Mouse (Mus musculus) embryonic facial prominence, embryonic 15.5 days (tissue): ENCODE measurements around the gene Calr. TPM values are rescaled to one million over a fixed set of nuclear protein-coding genes. Genes with fewer than 3 reads are reported as not detected.

ENCODE experiments used
- ATAC-seq: fragments of 200-750 bp; cut with Nextera tagmentation; 2 replicates; pipeline ENCODE4 v1.8.0; 2017; ENCODE audit warnings: low read depth, moderate TSS enrichment; ENCODE audit not compliant: insufficient number of reproducible peaks, low FRiP score, low TSS enrichment
- H3K27ac ChIP-seq: fragments of 300-500 bp; sonication (generic); replicated peaks from 2 replicates; pipeline ENCODE4 v1.5.1; 2015; ENCODE audit warnings: mild to moderate bottlenecking, inconsistent platforms
- H3K27me3 ChIP-seq: fragments of 300-500 bp; sonication (generic); 2 replicates; pipeline ENCODE4 v1.6.1; 2015; ENCODE audit warnings: inconsistent platforms
- H3K36me3 ChIP-seq: fragments of 300-500 bp; sonication (generic); 2 replicates; pipeline ENCODE4 v1.6.1; 2015; ENCODE audit warnings: mild to moderate bottlenecking, inconsistent platforms
- H3K4me1 ChIP-seq: fragments of 300-500 bp; sonication (generic); 2 replicates; pipeline ENCODE4 v1.6.1; 2015; ENCODE audit warnings: inconsistent platforms
- H3K4me2 ChIP-seq: fragments of 300-500 bp; sonication (generic); replicated peaks from 2 replicates; pipeline ENCODE4 v1.6.1; 2015; ENCODE audit warnings: mild to moderate bottlenecking, inconsistent platforms
- H3K4me3 ChIP-seq: fragments of 300-500 bp; sonication (generic); replicated peaks from 2 replicates; pipeline ENCODE4 v1.5.1; 2015; ENCODE audit warnings: mild to moderate bottlenecking, inconsistent platforms
- H3K9ac ChIP-seq: fragments of 300-500 bp; sonication (generic); 2 replicates; pipeline ENCODE4 v1.6.1; 2015; ENCODE audit warnings: inconsistent platforms
- H3K9me3 ChIP-seq: fragments of 300-500 bp; sonication (generic); replicated peaks from 2 replicates; pipeline ENCODE4 v1.6.1; 2016; ENCODE audit warnings: inconsistent platforms
- WGBS: fragments of 180-500 bp; shearing (Covaris S2); methylation state at CpG from one replicate; pipeline ENCODE4 v1.1.7; 2015; 5-methylcytosine and 5-hydroxymethylcytosine counted together
- polyA plus RNA-seq: library from polyadenylated mRNA; unstranded; fragments of >200 nt; fragmentation: Nextera tagmentation; extraction: Ambion mirVana; gene quantifications from 2 replicates; pipeline ENCODE4 v1.2.1, GENCODE M21; 2015

The Calr gene
- polyA plus RNA-seq, 1 experiment from 2014 or later: 975 TPM

DNA sequence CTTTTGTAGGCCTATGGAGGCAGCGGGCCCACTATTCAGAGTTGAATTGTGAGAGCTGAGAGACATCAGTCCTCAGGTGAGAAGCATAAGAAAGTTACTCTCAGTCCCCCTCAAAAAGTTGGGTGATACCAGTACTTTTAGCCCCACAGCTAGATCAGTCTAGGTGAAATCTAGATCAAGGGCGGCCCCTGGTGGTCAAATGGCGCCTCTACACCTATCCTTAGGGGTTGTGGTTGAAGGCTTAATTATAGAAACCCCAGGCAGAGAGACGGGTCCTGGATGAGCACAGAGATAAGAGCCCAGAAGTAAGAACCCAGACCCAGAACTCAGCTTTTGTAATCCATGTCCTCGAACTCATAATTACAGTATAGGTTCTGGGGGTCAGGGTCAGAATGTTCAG is 33.7 kb downstream of the Calr start:
- ATAC-seq: no peak
- Histone ChIP-seq H3K27me3 (peaks cover 28% of the 10 kb centered on the region), H3K4me3 (no peak overlapping the region), H3K4me1 (peaks cover 29% of the 10 kb centered on the region), H3K27ac (no peak overlapping the region), H3K4me2 (no peak overlapping the region), H3K36me3 (no peaks in the 10 kb centered on the region), H3K9ac (no peak overlapping the region), H3K9me3 (no peaks in the 10 kb centered on the region)
- WGBS: 4% methylated on average over 5 of the region's 5 CpGs

DNA sequence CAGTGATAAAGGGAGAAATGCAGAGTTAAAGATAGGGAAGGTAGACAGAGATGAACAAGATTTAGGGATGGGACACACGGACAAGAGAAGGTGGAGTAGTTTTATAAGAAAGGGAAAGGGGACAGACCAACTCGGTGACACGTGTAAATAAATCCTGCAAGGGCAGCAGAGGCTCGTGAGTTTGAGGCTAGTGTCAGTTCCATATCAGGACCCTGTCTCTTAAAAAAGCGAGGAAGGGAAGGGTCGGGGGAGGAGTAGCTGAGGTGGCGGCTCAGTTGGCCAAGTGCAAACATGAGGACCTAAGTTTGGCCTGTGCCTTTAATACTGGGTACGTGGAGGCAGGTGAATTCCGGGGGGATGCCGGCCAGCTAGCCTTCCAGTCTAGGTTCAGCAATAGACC is 35.4 kb downstream of the Calr start:
- ATAC-seq: no peak
- peak overlapping the region; percentile 41 for H3K4me3 ChIP-seq
- 26% methylated on average over 10 of the region's 10 CpGs for WGBS
- H3K4me1 ChIP-seq: peaks cover 29% of the 10 kb centered on the region
- H3K9me3 ChIP-seq: no peaks in the 10 kb centered on the region
- H3K9ac ChIP-seq: no peak overlapping the region
- no peak overlapping the region for H3K27ac ChIP-seq
- H3K36me3 ChIP-seq: no peaks in the 10 kb centered on the region
- peaks cover 28% of the 10 kb centered on the region for H3K27me3 ChIP-seq
- H3K4me2 ChIP-seq: peak overlapping the region; percentile 58

DNA sequence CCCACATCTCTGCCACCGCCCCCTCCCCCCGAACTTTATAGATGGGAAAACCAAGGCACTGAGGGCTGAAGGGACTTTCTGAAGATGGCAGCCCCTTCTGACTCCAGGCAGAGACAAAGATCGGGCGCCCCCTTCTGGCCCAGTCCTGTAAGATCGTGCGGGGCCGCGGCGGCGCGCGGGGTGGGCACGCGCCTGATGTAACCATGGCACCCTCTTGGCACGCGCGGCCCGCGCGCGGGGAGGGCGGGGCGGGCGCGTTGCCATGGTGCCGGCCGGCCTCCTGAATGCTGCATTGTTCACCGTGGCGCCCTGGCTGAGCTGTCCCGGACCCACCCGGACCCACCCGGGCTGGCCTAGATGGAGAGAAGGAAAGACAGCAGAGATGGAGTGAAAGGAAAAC is 35.8 kb downstream of the Calr start:
- WGBS: under 1% methylated on average over 32 of the region's 32 CpGs
- peaks cover 28% of the 10 kb centered on the region for H3K27me3 ChIP-seq

DNA sequence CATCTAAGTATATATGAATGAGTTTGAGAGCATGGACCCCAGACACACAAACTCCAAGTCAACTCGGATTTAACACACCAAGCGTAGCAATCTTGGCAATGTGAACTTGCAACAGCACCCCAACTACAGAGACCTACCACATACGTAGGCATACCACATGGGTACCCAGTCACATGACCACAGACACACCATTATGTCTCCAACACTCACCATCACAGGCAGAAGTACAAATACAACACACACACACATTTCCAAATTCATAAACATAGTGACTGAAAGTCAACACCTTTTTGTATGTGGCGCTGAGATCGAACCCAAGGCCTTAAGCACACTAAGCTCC is 36.8 kb downstream of the Calr start:
- no peaks in the 10 kb centered on the region for H3K36me3 ChIP-seq
- no peak overlapping the region for H3K4me2 ChIP-seq
- no peaks in the 10 kb centered on the region for H3K9me3 ChIP-seq
- no peak overlapping the region for H3K4me3 ChIP-seq
- H3K27ac ChIP-seq: no peak overlapping the region
- no peak overlapping the region for H3K9ac ChIP-seq
- no peak for ATAC-seq
- H3K4me1 ChIP-seq: peaks cover 22% of the 10 kb centered on the region
- H3K27me3 ChIP-seq: peaks cover 30% of the 10 kb centered on the region
- WGBS: 78% methylated on average over 5 of the region's 5 CpGs

More for the DNA sequence above, 35.8 kb downstream of the Calr start:
- peak overlapping the region; percentile 58 for H3K4me2 ChIP-seq
- peak; percentile 79 for ATAC-seq
- peaks cover 27% of the 10 kb centered on the region for H3K4me1 ChIP-seq
- H3K9ac ChIP-seq: no peak overlapping the region
- peak overlapping the region; percentile 41 for H3K4me3 ChIP-seq
- no peaks in the 10 kb centered on the region for H3K9me3 ChIP-seq
- no peaks in the 10 kb centered on the region for H3K36me3 ChIP-seq
- H3K27ac ChIP-seq: no peak overlapping the region; the same call in 1 of the 2 replicates

DNA sequence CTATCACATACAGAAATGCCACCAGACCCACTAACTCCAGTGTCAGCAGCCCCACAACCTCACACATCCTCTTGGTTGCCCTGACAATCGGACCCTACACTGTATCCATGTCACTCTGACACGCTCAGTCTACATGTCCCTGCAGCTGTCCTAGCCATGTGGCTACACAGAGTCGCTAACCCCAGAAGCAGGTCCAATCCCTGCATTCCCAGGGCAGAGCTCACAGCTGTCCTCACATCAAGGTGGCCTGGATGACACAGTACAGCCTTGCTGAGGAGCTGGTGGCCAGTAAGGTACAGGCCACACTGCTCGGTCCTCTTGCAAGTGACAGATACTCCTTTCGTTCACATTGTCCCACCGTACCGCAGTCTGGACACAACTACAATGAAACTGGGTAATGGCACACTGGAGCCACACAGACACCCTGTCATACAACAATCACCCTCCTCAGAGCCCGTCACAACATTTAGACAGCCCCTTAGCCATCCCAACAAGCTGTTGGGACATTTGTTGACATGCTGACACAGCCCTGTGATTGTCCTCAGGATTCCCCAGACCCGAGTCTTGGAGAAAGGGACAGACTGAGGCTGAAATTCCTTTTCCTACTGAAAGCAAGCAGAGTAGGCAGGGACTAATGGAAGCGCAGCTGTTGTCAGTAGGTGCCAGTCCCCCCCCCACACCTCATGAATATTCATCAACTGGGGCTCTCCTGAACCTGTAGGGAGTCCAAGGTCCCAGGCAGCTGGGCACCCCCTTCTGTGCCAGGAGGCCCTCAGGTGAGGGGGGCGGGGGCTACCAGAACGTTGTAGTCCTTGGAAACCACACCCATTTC is 37.4 kb downstream of the Calr start:
- Histone ChIP-seq H3K9me3 (no peaks in the 10 kb centered on the region), H3K4me3 (no peak overlapping the region), H3K9ac (no peak overlapping the region), H3K4me1 (peaks cover 17% of the 10 kb centered on the region), H3K36me3 (no peaks in the 10 kb centered on the region), H3K27ac (no peak overlapping the region), H3K27me3 (peaks cover 30% of the 10 kb centered on the region), H3K4me2 (no peak overlapping the region)
- ATAC-seq: no peak
- 61% methylated on average over 12 of the region's 12 CpGs for WGBS

DNA sequence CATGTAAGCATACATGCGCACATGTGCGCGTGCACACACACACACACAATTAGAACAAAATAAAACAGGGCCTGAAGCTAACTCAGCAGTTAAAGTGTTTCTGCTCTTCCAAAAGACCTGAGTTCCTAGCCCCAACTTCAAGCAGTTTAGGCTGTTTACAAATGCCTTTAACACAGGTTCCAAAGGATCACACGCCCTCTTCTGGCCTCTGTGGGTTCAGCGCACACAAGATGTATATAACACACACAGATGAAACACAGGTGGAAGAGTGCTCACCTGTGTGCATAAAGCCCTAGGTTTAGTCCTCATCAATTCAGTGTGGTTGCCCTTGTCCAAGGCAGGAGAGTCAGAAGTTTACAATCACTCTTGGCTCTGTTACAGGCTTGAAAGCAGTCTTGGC is 40.7 kb downstream of the Calr start:
- Histone ChIP-seq H3K9me3 (no peaks in the 10 kb centered on the region), H3K27ac (no peak overlapping the region), H3K27me3 (peaks cover 17% of the 10 kb centered on the region), H3K4me1 (peaks cover 15% of the 10 kb centered on the region), H3K9ac (no peak overlapping the region), H3K4me2 (no peak overlapping the region), H3K4me3 (no peak overlapping the region), H3K36me3 (no peaks in the 10 kb centered on the region)
- 93% methylated on average over 5 of the region's 5 CpGs for WGBS
- ATAC-seq: no peak

DNA sequence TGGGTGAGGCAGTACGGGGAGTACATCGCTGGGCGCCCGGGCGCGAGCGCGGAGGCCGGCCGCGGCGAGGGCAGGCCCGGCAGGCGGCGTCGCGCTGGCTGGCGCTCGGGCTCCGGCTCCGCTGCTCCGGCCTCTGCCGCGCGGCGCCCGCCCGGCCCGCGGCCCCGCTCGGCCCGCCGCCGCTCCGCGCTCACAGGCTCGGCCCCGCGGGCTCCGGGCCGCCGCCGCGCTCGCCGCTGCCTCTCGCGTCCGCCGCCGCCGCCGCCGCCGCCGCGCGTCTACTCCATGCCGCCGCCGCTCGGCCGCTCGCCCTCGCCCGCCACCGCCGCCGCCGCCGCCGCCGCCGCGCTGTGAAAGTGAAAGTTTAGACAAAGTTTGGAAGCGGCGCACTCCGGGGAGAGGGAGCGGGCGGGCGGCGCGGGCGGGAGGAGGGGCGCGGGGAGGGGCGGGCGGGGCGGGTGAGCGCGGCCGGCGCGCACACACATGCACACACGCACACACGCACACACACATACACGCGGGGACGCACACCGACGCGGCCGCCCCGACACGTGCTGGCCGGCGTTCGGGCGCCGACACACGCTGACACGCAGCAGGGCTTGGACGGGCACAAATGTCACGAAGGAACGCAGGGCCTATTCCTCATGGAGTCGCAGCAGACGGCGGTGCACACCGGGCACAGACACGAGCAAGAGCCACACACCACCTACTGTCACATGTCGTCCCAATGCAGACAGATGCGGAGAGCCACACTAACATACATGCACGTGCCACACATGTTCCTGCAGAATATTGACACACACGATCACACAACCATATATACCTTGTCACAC is 46.5 kb downstream of the Calr start, which contains the start of gene Nfix:
TSS of gene Nfix (minus strand) at position 346 of the 833 bp plus-strand sequence.
- peak within 1 kb of the TSS; percentile 83 for H3K4me3 ChIP-seq
- peak; percentile 32 for ATAC-seq
- H3K4me2 ChIP-seq: peak within 1 kb of the TSS; percentile 73
- H3K4me1 ChIP-seq: peaks cover 53% of the 10 kb centered on the region
- H3K27ac ChIP-seq: peak within 1 kb of the TSS; percentile 94
- peaks cover 20% of the 10 kb centered on the region; the same call in 1 of the 2 replicates for H3K27me3 ChIP-seq
- H3K36me3 ChIP-seq: peaks cover 11% of the 10 kb centered on the region; the same call in 1 of the 2 replicates
- 2% methylated on average over 71 of the region's 125 CpGs for WGBS
- H3K9ac ChIP-seq: peak within 1 kb of the TSS; percentile 98
- H3K9me3 ChIP-seq: no peaks in the 10 kb centered on the region

DNA sequence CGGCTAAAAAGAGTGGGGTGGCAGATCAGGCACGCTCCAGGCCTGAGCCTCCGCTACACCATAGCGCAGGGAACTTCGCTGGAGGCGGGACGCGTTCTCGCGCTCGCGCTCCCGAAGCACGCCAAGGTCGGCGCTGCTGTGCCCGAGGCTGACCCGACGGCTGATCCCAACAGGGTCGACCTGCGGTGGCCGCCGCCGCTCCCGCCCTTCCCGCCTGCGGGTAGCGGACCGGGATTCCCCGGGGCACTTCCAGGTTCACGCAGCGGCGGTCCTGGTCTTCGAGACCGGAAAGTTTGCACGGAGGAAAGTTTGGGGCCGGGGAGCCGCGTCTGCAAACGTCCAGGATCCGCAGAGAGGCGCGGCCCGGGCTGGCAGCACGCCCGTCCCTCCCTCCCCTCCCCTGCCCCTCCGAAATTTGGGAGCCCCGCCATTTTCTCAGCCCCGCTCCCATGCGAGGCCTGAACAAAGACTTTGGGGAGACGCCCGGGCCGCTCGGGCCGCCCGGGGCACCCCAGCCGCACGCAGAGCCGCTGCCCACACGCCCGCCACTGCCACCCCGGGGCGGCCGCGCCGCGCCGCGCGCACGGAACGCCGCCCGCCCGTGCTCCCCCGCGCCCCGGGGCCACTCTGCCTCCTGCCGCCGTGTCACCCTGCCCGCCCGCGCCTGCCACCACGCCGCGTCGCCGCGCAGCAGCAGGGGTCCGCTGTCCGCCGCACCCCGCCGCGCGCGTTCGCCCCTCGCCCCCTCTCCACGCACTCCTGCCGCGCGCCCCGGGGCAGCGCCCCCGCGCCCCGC is 47.4 kb downstream of the Calr start:
- under 1% methylated on average over 85 of the region's 108 CpGs for WGBS
- ATAC-seq: 0 out of 2 replicates have a peak, but pooled peaks have one; percentile 40

DNA sequence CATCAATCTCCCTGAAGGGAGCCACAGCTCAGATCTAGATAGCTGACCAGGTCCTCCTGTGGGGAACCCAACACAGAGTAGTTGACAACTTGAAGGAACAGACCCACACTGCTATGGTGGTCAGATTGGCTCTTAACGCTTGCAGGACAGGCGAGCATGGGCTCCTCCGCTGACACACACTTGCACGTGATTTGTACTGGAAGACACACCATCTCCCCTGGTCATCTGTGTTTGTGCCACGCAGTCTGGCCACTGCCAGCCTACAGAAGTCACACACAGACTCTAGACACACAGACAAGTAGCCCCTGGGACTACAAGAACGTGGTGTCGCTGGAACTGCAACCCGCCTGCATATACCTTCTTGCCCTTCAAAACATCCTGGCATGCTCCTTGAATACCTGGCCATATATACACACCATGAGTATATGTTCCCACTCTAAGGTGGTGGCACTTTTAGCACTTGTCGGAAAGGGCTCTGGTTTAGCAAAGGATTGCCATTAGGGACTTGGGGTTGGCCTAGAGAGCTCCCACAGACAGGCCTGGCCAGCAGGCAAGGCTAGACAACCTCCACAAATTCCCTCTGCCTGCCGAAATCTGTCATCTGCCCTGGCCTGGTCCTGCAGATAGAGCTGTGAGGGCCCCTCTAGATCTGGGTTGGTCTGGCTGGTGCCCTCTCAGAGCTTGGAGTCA is 48.1 kb downstream of the Calr start:
- Histone ChIP-seq H3K27ac (peak overlapping the region; percentile 94), H3K9ac (peak overlapping the region; percentile 98), H3K9me3 (no peaks in the 10 kb centered on the region), H3K4me2 (peak overlapping the region; percentile 73), H3K36me3 (peaks cover 12% of the 10 kb centered on the region; the same call in 1 of the 2 replicates), H3K4me3 (peak overlapping the region; percentile 83), H3K27me3 (peaks cover 13% of the 10 kb centered on the region; the same call in 1 of the 2 replicates), H3K4me1 (peaks cover 66% of the 10 kb centered on the region)
- ATAC-seq: no peak
- 49% methylated on average over 10 of the region's 10 CpGs for WGBS

More for the DNA sequence above, 47.4 kb downstream of the Calr start:
- Histone ChIP-seq H3K27me3 (peaks cover 13% of the 10 kb centered on the region; the same call in 1 of the 2 replicates), H3K4me1 (peaks cover 58% of the 10 kb centered on the region), H3K36me3 (peaks cover 12% of the 10 kb centered on the region; the same call in 1 of the 2 replicates), H3K9me3 (no peaks in the 10 kb centered on the region), H3K9ac (peak overlapping the region; percentile 98), H3K4me2 (peak overlapping the region; percentile 73), H3K27ac (peak overlapping the region; percentile 94), H3K4me3 (peak overlapping the region; percentile 83)

DNA sequence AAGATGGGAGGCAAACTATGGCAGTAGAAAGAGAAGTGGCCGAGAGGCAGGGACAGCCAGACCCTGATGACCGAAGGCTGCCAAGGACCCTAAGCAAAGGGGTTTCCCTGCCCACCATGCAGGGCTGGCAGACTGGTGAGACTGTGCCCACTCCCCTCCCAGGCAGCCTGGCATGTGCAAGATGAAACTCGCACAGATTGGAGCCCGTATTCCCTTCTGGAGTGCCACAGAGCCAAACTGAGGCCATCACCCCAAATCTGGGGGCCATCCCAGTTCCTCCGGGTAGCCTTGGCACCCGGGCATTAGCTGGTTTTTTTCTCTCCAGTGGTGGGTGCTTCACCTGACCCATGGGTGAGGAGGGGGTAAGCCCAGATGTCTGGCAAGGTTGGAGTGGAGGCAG is 48.8 kb downstream of the Calr start:
- peak overlapping the region; percentile 83 for H3K4me3 ChIP-seq
- peaks cover 13% of the 10 kb centered on the region; the same call in 1 of the 2 replicates for H3K27me3 ChIP-seq
- no peak for ATAC-seq
- 71% methylated on average over 6 of the region's 6 CpGs for WGBS
- H3K9ac ChIP-seq: no peak overlapping the region
- H3K9me3 ChIP-seq: no peaks in the 10 kb centered on the region
- peaks cover 68% of the 10 kb centered on the region for H3K4me1 ChIP-seq
- H3K27ac ChIP-seq: no peak overlapping the region
- H3K36me3 ChIP-seq: peaks cover 12% of the 10 kb centered on the region; the same call in 1 of the 2 replicates
- peak overlapping the region; percentile 73 for H3K4me2 ChIP-seq
